Mouse (Mus musculus): ENCODE measurements around the gene Wnt2. TPM values are rescaled to one million over a fixed set of nuclear protein-coding genes. Genes with fewer than 3 reads are reported as not detected.

Wnt2 gene
- polyA plus RNA-seq, 1 experiment from 2014 or later, result 2.9 TPM

DNA sequence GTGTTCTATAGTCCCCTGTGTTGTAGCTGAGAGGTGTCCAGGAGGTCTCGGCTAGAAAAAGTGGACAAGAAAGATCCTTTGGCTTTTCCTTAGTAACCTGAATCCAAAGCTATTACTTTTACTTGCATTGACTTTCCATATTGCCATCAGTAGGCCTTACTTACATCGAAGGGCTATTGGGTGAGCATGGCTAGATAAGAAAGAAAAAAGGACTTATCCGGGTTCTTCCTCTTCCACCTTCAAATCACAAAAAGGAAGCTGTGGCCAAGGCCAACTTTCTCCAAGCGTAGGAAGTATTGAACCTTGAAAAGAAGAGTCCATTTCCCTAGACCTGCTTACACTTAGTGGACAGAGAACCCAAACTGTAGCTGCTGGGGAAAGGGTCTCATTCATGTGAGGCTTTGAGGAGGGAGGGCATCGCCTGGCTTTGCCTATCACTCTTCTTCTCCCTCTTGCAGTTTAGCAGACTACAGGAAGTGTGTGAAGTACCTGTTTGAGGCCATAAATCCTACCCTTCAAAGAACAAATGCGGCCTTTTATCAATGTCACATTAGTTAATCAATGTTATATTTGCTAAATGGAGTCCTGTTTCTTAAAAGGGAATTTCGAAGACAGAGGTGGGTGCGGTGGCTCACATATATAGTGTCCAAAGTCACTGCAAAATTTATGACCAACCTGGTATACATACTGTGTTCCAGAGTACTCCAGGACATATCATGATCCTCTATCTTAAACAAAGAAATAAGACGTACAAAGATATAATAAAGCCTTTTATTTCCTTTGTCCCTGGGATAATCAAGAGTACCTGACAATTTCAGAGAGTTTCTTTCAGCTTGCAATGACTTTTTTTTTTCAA lies 40.0 kb downstream of the Wnt2 start:
- no peak for ATAC-seq (ENCODE audit: insufficient read depth, low FRiP score)
- Histone ChIP-seq H3K9ac (ENCODE audit: low read length) (no peak overlapping the region), H3K27me3 (ENCODE audit: control insufficient read depth, insufficient read depth, low read length) (no peaks in the 10 kb centered on the region), H3K4me3 (replicated peaks; ENCODE audit: low read length) (no peak overlapping the region), H3K4me1 (ENCODE audit: control insufficient read depth, insufficient read depth, low read length) (no peaks in the 10 kb centered on the region), H3K27ac (ENCODE audit: low read length) (no peak overlapping the region), H3K4me2 (ENCODE audit: low read depth, low read length) (no peak overlapping the region), H3K9me3 (replicated peaks; ENCODE audit: control insufficient read depth, low read length) (no peaks in the 10 kb centered on the region), H3K36me3 (ENCODE audit: control insufficient read depth, insufficient read depth, low read length) (no peaks in the 10 kb centered on the region)
- 76% methylated on average over 9 of the region's 9 CpGs for WGBS

DNA sequence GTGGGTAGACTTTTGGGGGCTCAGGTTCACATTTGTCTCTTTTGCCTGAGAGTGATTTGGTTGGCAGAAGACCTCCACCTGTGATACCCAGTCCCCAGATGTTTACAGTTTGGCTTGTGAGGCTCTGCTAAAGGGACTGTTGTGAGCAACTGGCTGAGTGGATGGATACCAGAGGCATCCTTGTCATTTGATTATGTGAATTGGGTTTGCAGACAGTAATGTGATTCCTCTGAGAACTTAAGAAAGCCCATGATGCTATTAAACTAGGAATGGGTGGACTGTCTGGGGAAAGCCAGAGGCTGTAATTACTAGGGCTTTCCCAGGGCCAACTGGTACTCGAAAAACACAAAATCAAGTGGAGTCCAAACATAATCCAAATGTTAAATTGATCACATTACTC lies 51.0 kb downstream of the Wnt2 start:
- Histone ChIP-seq H3K4me2 (ENCODE audit: low read depth, low read length) (no peak overlapping the region), H3K9me3 (replicated peaks; ENCODE audit: control insufficient read depth, low read length) (no peaks in the 10 kb centered on the region), H3K4me3 (replicated peaks; ENCODE audit: low read length) (no peak overlapping the region), H3K27ac (ENCODE audit: low read length) (no peak overlapping the region), H3K4me1 (ENCODE audit: control insufficient read depth, insufficient read depth, low read length) (no peaks in the 10 kb centered on the region), H3K27me3 (ENCODE audit: control insufficient read depth, insufficient read depth, low read length) (no peaks in the 10 kb centered on the region), H3K36me3 (ENCODE audit: control insufficient read depth, insufficient read depth, low read length) (no peaks in the 10 kb centered on the region), H3K9ac (ENCODE audit: low read length) (no peak overlapping the region)
- ATAC-seq (ENCODE audit: insufficient read depth, low FRiP score), result no peak
- 68% methylated on average over 1 of the region's 1 CpGs for WGBS

- Histone ChIP-seq H3K4me3 (replicated peaks; ENCODE audit: low read length) (no peak overlapping the region), H3K36me3 (ENCODE audit: control insufficient read depth, insufficient read depth, low read length) (no peaks in the 10 kb centered on the region), H3K27me3 (ENCODE audit: control insufficient read depth, insufficient read depth, low read length) (no peaks in the 10 kb centered on the region), H3K4me2 (ENCODE audit: low read depth, low read length) (no peak overlapping the region), H3K4me1 (ENCODE audit: control insufficient read depth, insufficient read depth, low read length) (no peaks in the 10 kb centered on the region), H3K9me3 (replicated peaks; ENCODE audit: control insufficient read depth, low read length) (no peaks in the 10 kb centered on the region), H3K9ac (ENCODE audit: low read length) (no peak overlapping the region), H3K27ac (ENCODE audit: low read length) (no peak overlapping the region)
- ATAC-seq (ENCODE audit: insufficient read depth, low FRiP score), result no peak
- WGBS, result 79% methylated on average over 3 of the region's 3 CpGs
These were observed 51.5 kb downstream of the Wnt2 start for GRCm38 (mm10) chr6:17978881-17979280.

GRCm38 (mm10) chr6:17978324-17978723 lies 52.1 kb downstream of the Wnt2 start:
- Histone ChIP-seq H3K27me3 (ENCODE audit: control insufficient read depth, insufficient read depth, low read length) (no peaks in the 10 kb centered on the region), H3K36me3 (ENCODE audit: control insufficient read depth, insufficient read depth, low read length) (no peaks in the 10 kb centered on the region), H3K9me3 (replicated peaks; ENCODE audit: control insufficient read depth, low read length) (no peaks in the 10 kb centered on the region), H3K4me1 (ENCODE audit: control insufficient read depth, insufficient read depth, low read length) (no peaks in the 10 kb centered on the region), H3K27ac (ENCODE audit: low read length) (no peak overlapping the region), H3K4me2 (ENCODE audit: low read depth, low read length) (no peak overlapping the region), H3K4me3 (replicated peaks; ENCODE audit: low read length) (no peak overlapping the region), H3K9ac (ENCODE audit: low read length) (no peak overlapping the region)
- no peak for ATAC-seq (ENCODE audit: insufficient read depth, low FRiP score)
- WGBS, result 80% methylated on average over 5 of the region's 5 CpGs

DNA sequence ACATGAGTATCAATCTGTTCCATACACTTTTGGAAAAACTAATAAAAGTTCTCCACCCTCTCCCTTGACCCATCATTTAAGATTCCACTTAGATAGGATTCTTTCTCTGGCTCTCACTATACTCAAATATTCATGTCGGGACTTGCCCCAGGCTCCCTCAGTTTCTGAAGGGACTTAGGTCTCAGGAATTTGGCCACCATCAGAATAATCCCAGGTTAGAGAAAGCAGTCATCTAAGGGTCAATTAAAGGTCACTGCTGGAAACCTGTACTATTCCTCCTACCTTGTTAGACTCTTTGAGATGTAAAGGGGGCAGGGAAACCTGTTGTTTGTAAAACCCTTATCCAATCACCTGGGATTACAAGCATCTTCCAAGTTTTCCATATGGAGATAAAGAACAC lies 53.2 kb downstream of the Wnt2 start:
- Histone ChIP-seq H3K9me3 (replicated peaks; ENCODE audit: control insufficient read depth, low read length) (no peaks in the 10 kb centered on the region), H3K9ac (ENCODE audit: low read length) (no peak overlapping the region), H3K27ac (ENCODE audit: low read length) (no peak overlapping the region), H3K4me2 (ENCODE audit: low read depth, low read length) (no peak overlapping the region), H3K27me3 (ENCODE audit: control insufficient read depth, insufficient read depth, low read length) (no peaks in the 10 kb centered on the region), H3K36me3 (ENCODE audit: control insufficient read depth, insufficient read depth, low read length) (no peaks in the 10 kb centered on the region), H3K4me1 (ENCODE audit: control insufficient read depth, insufficient read depth, low read length) (no peaks in the 10 kb centered on the region), H3K4me3 (replicated peaks; ENCODE audit: low read length) (no peak overlapping the region)
- 51% methylated on average over 1 of the region's 1 CpGs for WGBS
- no peak for ATAC-seq (ENCODE audit: insufficient read depth, low FRiP score)

DNA sequence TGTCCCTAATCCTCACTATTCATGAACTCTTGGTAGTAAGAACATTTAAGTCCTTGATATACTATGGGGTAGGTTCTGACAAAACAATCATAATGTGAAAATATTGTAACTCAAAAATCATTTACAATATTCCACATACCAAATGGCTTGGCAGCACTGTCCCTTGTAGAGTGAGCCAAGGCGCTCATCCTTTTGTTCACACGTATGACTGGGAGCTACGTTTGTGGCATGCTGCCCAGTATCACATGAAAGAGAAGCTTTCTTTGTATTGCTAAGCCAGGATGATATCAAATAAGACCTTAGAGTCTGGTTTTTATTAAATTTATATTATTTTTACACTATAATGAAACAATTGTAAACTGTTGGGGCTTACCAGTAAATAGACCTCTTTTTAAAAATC lies 56.0 kb downstream of the Wnt2 start:
- H3K36me3 ChIP-seq (ENCODE audit: control insufficient read depth, insufficient read depth, low read length), result no peaks in the 10 kb centered on the region
- no peak overlapping the region for H3K27ac ChIP-seq (ENCODE audit: low read length)
- ATAC-seq (ENCODE audit: insufficient read depth, low FRiP score), result no peak
- H3K4me1 ChIP-seq (ENCODE audit: control insufficient read depth, insufficient read depth, low read length), result no peaks in the 10 kb centered on the region
- H3K27me3 ChIP-seq (ENCODE audit: control insufficient read depth, insufficient read depth, low read length), result no peaks in the 10 kb centered on the region
- no peak overlapping the region for H3K9ac ChIP-seq (ENCODE audit: low read length)
- H3K4me2 ChIP-seq (ENCODE audit: low read depth, low read length), result no peak overlapping the region
- WGBS, result 72% methylated on average over 3 of the region's 3 CpGs
- H3K4me3 ChIP-seq (replicated peaks; ENCODE audit: low read length), result no peak overlapping the region
- no peaks in the 10 kb centered on the region for H3K9me3 ChIP-seq (replicated peaks; ENCODE audit: control insufficient read depth, low read length)

DNA sequence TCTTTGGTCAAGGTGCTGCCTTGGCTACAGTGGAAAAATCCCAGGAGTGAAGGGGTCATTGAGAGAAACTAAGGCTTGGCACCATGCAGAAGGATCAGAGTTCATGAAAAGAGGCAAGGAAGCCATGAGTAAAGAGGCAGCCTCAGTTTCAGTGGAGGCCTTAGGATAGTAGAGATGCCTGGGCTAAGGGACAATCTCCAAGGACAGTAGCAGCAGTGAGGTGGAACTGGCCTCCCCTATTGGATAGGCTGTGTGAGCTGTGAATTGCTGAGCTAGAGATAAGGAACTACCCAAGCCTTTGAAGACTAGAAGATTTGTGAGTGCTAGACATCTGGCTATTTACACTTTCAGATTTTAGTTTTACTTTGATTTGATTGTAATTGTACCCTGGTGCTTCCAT lies 59.0 kb downstream of the Wnt2 start:
- no peak for ATAC-seq (ENCODE audit: insufficient read depth, low FRiP score)
- Histone ChIP-seq H3K4me1 (ENCODE audit: control insufficient read depth, insufficient read depth, low read length) (no peaks in the 10 kb centered on the region), H3K9ac (ENCODE audit: low read length) (no peak overlapping the region), H3K9me3 (replicated peaks; ENCODE audit: control insufficient read depth, low read length) (no peaks in the 10 kb centered on the region), H3K27me3 (ENCODE audit: control insufficient read depth, insufficient read depth, low read length) (no peaks in the 10 kb centered on the region), H3K27ac (ENCODE audit: low read length) (no peak overlapping the region), H3K36me3 (ENCODE audit: control insufficient read depth, insufficient read depth, low read length) (no peaks in the 10 kb centered on the region), H3K4me3 (replicated peaks; ENCODE audit: low read length) (no peak overlapping the region), H3K4me2 (ENCODE audit: low read depth, low read length) (no peak overlapping the region)

DNA sequence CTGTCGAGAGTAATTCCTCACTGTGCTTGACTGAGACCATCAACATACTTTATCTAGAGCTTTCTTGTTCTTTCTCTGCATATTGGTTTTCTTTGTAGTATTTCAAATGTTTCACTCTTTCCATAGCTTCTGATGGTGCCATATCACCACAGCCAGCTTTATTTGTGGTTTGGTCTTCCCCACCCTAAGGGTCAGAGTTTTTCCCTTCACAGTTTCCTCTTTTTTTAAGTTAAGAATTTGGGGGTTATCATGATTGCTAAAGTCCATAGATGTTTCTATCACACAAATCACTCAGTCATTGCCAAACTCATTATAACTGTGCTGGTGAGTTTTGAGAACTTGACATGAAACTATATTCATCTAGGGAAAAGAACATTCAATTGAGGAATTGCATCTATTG lies 60.6 kb downstream of the Wnt2 start:
- ATAC-seq (ENCODE audit: insufficient read depth, low FRiP score), result no peak
- Histone ChIP-seq H3K9ac (ENCODE audit: low read length) (no peak overlapping the region), H3K27me3 (ENCODE audit: control insufficient read depth, insufficient read depth, low read length) (no peaks in the 10 kb centered on the region), H3K4me3 (replicated peaks; ENCODE audit: low read length) (no peak overlapping the region), H3K4me2 (ENCODE audit: low read depth, low read length) (no peak overlapping the region), H3K27ac (ENCODE audit: low read length) (no peak overlapping the region), H3K9me3 (replicated peaks; ENCODE audit: control insufficient read depth, low read length) (no peaks in the 10 kb centered on the region), H3K4me1 (ENCODE audit: control insufficient read depth, insufficient read depth, low read length) (no peaks in the 10 kb centered on the region), H3K36me3 (ENCODE audit: control insufficient read depth, insufficient read depth, low read length) (no peaks in the 10 kb centered on the region)
- WGBS, result 78% methylated on average over 1 of the region's 1 CpGs

GRCm38 (mm10) chr6:17968467-17969144 lies 61.8 kb downstream of the Wnt2 start:
- H3K9ac ChIP-seq (ENCODE audit: low read length), result no peak overlapping the region
- H3K27ac ChIP-seq (ENCODE audit: low read length), result no peak overlapping the region
- H3K9me3 ChIP-seq (replicated peaks; ENCODE audit: control insufficient read depth, low read length), result no peaks in the 10 kb centered on the region
- no peaks in the 10 kb centered on the region for H3K36me3 ChIP-seq (ENCODE audit: control insufficient read depth, insufficient read depth, low read length)
- 68% methylated on average over 1 of the region's 1 CpGs for WGBS
- H3K27me3 ChIP-seq (ENCODE audit: control insufficient read depth, insufficient read depth, low read length), result no peaks in the 10 kb centered on the region
- H3K4me3 ChIP-seq (replicated peaks; ENCODE audit: low read length), result no peak overlapping the region
- no peak overlapping the region for H3K4me2 ChIP-seq (ENCODE audit: low read depth, low read length)
- H3K4me1 ChIP-seq (ENCODE audit: control insufficient read depth, insufficient read depth, low read length), result no peaks in the 10 kb centered on the region
- no peak for ATAC-seq (ENCODE audit: insufficient read depth, low FRiP score)
